Mouse (Mus musculus) testis, postnatal 10 days (tissue): ENCODE results near the gene Sinhcaf.

Experiments used
- DNase-seq: peaks from one replicate; pipeline ENCODE4 v3.0.0; 2021; ENCODE audit warnings: low spot score

Gene Sinhcaf

GRCm38 (mm10) chr6:148873911-148874310 lies 72.4 kb downstream of the Sinhcaf start:
- no peak for DNase-seq
